Mouse (Mus musculus) layer of hippocampus, postnatal 25 days (tissue): ENCODE results near the gene Olfr419. TPM values are rescaled to one million over a fixed set of nuclear protein-coding genes. Genes with fewer than 3 reads are reported as not detected.

ENCODE experiments used
- DNase-seq, 2 experiments: peaks; one replicate each; pipeline ENCODE4 v3.0.0; 2022; ENCODE audit warnings: mixed read lengths in 2 of 2, low spot score in 1 of 2; ENCODE audit errors: extremely low spot score in 1 of 2
- total RNA-seq, 2 experiments: library from RNA; stranded (reverse); gene quantifications; 2 replicates each; pipeline ENCODE4 v1.2.3; 2021

The Olfr419 gene
- total RNA-seq: not detected

DNA sequence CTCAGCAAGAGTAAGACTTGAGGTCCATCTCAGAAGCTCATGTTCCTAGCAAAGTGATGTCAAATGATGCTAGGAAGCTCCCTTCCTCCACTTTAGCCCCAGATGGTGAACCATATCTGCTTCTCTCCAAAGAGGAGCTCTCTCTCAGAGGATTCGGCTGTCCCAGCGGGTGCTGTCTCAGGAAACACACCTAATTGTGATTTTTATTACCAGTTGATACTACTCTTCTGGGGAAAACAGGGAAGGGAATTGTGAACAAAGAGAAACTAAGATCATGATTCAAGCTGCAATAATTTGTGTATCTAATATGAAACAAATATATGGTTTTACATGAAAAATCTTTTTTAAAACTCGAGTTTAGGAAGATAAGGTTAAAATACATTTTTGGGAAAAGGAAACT is at the start of gene Olfr419:
TSS of gene Olfr419 (minus strand) at position 101 of the 400 bp plus-strand sequence.
- no peak for DNase-seq

- no peak for DNase-seq
These were observed 18.8 kb upstream of the Olfr419 start for GRCm38 (mm10) chr1:174270643-174271042.

GRCm38 (mm10) chr1:174269162-174269561 is 17.3 kb upstream of the Olfr419 start:
- no peak for DNase-seq

GRCm38 (mm10) chr1:174267816-174268215 is 16.0 kb upstream of the Olfr419 start:
- DNase-seq: no peak

GRCm38 (mm10) chr1:174250376-174250775 is 1.5 kb downstream of the Olfr419 start:
- no peak for DNase-seq

GRCm38 (mm10) chr1:174247170-174247569 is 4.7 kb downstream of the Olfr419 start:
- DNase-seq: no peak

DNA sequence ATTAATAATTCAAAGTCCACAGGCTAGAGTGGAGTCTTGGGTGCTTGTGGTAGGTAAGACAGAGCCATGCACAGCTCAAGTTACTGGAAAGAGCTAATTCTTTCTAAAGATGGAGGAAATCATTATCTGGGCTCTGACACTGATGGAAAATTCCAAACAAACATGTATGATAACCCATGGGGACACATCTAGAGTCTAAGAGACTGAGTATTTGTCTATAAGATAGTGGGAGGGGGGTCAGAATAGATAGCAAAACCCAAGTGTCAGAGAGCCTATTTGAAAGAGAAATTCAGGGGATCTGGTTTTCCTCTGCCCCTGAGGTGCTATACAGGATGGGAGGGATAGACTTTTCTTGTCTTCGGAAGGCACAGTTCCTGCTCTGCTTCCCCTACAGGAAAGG is 5.8 kb downstream of the Olfr419 start:
- DNase-seq: no peak

DNA sequence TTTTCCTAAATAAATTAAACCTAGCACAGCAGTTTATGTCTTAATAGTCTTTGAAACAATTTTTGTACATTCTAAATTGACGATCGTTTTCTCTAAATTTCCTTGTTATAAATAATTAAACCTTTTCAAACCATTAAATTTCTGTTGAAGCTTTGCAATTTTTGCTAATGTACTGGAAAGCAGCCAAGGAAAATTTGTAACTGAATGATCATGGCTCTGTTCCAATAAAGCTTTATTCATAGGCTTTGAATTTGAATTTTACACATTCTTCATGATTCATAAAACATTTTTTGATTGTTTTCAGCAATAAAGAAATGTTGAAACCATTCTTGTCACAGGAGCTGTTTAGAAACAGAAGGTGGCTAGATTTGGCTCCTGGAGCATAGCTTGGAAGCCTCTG is 7.2 kb downstream of the Olfr419 start:
- DNase-seq: no peak

DNA sequence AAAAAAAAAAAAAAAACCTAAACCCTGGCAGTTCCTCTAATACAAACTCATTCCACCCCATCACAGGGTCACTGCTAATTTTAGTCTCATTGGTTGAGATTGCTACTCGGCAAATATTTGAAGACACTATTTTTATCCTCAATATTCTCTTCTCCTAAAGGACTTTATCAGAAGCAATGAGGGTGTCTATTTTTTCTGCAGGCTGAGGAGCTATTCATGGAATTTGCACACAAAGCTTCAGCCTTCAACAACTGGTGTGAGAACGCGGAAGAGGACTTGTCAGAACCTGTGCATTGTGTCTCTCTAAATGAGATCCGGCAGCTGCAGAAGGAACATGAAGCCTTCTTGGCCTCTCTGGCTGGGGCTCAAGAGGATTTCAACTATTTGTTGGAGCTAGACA is 11.9 kb downstream of the Olfr419 start:
- DNase-seq: no peak

GRCm38 (mm10) chr1:174216528-174217204 is 35.2 kb downstream of the Olfr419 start:
- no peak for DNase-seq

DNA sequence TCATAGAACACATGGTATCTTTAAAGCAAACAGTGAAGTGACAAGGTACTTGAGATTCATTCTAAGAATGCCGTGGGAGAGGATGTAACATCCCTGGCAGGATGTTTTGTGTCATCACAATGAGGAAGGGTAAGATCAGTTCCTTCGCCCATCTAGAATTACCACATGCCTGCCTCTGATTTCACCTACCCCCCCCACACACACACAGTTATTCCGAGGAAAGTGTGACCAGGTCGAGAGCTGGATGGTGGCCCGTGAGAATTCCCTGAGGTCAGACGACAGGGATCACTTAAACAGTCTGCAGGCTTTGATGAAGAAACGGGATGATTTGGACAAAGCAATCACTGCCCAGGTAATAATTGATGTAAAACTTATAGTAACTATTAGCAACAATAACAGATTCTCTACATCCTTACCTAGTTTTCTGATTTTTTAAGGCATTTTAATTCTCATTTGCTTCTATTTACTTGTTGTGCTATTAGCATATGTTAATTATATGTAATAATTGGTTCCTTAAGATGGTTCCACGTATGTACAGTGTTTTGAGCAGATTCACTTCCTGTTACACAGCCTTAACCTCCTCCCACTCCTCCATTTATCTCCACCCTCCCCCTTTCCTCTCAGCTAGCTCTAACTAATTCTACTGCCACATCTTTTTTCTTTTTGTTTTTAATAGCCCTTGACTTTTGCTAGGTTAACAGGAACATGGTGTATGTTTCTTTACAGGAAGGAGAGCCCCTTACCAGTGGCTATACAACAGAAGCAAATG is 36.4 kb downstream of the Olfr419 start:
- no peak for DNase-seq

DNA sequence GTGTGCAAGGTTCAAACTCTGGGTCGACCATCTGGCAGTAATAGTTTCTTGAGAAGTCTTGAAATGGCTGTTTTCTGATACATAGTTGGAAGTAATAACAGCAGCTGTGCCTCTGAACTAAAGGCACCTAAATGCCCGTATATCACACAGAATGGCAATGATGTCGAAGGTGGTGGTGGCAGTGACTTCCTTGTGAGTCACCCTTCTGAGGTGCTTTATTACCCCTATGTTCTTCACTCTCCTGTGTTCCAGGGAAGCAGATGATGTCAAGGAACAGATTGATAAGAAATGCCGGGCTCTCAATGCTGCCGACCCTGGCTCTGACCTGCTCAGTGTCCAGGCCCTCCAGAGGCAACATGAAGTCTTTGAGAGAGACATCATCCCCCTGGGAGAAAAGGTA is 39.6 kb downstream of the Olfr419 start:
- DNase-seq: no peak

GRCm38 (mm10) chr1:174204699-174205098 is 47.2 kb downstream of the Olfr419 start:
- DNase-seq: no peak

Other genes starting within 250 kb of the Olfr419 start
- not detected for gene Ifi205, start 220.3 kb downstream of the Olfr419 start, total RNA-seq
- gene Olfr433, start 211.4 kb downstream of the Olfr419 start, total RNA-seq: not detected
- not detected for gene Olfr432, start 202.9 kb downstream of the Olfr419 start, total RNA-seq
- gene Olfr430, start 185.5 kb downstream of the Olfr419 start, total RNA-seq: not detected
- gene Olfr429, start 167.7 kb downstream of the Olfr419 start, total RNA-seq: not detected
- not detected for gene Olfr427, start 155.2 kb downstream of the Olfr419 start, total RNA-seq
- gene Olfr231, start 130.9 kb downstream of the Olfr419 start, total RNA-seq: not detected
- not detected for gene Olfr424, start 120.5 kb downstream of the Olfr419 start, total RNA-seq
- gene Olfr420, start 96.4 kb downstream of the Olfr419 start, total RNA-seq: not detected
- under 1 TPM; 0.07 to 0.12 TPM for gene Spta1, start 79.3 kb downstream of the Olfr419 start, total RNA-seq
- gene Mptx1, start 78.5 kb upstream of the Olfr419 start, total RNA-seq: not detected
- not detected for gene Olfr417, start 113.1 kb upstream of the Olfr419 start, total RNA-seq
- not detected for gene Olfr248, start 139.0 kb upstream of the Olfr419 start, total RNA-seq
- not detected for gene Olfr414, start 172.0 kb upstream of the Olfr419 start, total RNA-seq
- not detected for gene Olfr220, start 190.0 kb upstream of the Olfr419 start, total RNA-seq
- gene Fmn2, start 249.8 kb upstream of the Olfr419 start, total RNA-seq: 10 to 100 TPM; 60.4 to 65.6 TPM